Mouse (Mus musculus): Measurements from ENCODE around the gene Ubxn4. TPM values are rescaled to one million over a fixed set of nuclear protein-coding genes. Genes with fewer than 3 reads are reported as not detected.
"Not testable (repeated sequence)": the region's sequence is repeated elsewhere in the genome, so short reads cannot be mapped to it uniquely, and the experiment has no call there.

Ubxn4 gene
- polyA plus RNA-seq, 1 experiment from 2014 or later, result 72.6 TPM

DNA sequence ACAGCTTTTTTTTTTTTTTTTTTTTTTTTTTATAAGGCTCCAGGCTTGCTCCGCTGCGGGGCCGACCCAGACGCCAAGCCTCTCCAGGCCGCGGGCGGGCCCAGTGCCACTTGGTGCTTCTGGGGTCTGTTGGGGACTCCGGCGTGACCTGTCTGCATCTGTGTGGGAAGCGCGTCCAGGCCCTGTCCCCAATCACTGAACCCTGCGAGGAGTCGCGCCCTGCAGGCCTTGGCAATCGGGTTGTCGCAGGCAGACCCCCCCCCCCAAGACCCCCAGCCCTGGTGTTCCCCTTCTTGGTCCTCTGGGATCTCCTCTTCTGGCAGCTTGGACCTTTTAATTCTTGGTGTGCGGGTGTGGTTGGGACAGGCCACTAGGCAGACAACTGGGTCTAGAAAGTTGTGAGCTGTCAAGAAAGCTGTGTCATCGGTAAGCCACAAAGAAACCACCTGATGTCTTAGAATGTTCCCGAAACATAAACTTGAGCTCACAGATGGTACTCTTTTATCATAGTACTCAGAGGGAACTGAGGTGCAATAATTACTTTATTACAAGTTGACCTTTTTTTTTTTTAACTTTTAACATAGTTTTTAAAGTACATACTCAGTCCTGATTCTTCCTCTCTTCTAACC, 1.1 kb downstream of the Ubxn4 start:
- peak; percentile 74 for DNase-seq (ENCODE audit: low spot score)
- H3K4me2 ChIP-seq (ENCODE audit: low read depth, low read length, severe bottlenecking), result peak overlapping the region; percentile 89
- 2% methylated on average over 18 of the region's 19 CpGs for WGBS
- peak overlapping the region; percentile 43; the same call in 1 of the 2 replicates for H3K27ac ChIP-seq (ENCODE audit: low read depth, low read length)
- H3K36me3 ChIP-seq (ENCODE audit: control insufficient read depth, insufficient read depth, low read length), result no peaks in the 10 kb centered on the region
- peak; percentile 49 for ATAC-seq (replicated peaks; ENCODE audit: low FRiP score)
- no peaks in the 10 kb centered on the region for H3K9me3 ChIP-seq (ENCODE audit: control insufficient read depth, low read length)
- no peaks in the 10 kb centered on the region; the same call in 1 of the 2 replicates for H3K4me1 ChIP-seq (replicated peaks; ENCODE audit: control insufficient read depth, insufficient read depth, low read length)
- H3K4me3 ChIP-seq (ENCODE audit: low read depth, low read length), result peak overlapping the region; percentile 70
- no peaks in the 10 kb centered on the region for H3K27me3 ChIP-seq (ENCODE audit: control insufficient read depth, insufficient read depth, low read length)
- H3K9ac ChIP-seq (ENCODE audit: low read length), result peak overlapping the region; percentile 82

DNA sequence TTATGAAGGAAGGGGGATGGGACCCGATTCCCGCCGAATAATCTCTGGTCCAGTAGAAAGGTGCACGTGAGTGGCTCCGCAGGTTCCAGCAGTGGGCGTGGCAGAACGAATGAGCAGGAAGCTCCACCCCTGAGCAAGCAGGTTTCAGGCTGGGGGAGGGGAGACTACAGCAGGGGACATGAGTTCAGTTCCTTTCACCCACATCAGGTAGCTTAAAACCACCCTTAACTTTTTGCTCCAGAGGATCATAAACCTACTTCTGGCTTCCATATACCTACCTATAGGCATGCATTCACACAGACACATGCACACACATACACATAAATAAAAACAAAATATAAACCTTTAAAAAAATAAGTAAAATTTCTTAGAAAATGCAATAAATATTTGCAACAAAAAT, 23.3 kb downstream of the Ubxn4 start:
- not testable (repeated sequence) for H3K36me3 ChIP-seq (ENCODE audit: control insufficient read depth, insufficient read depth, low read length)

DNA sequence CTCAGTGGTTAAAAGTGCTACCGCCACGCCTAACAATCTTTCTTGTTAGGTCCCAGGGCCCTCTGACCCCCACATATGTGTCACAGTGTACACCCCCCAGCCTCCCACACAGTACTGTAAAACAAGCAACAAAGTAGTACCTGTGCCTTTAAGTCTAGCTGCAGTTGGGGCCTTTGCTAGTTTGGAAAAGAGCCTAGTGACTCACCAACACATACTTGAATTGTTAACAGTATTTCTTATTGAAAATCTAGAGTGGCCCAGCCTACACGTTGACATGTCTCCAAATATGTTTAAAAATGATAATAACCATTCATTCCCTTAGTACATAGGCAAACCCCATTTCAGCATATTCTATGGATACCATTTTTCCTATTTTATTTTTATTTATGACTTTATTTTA, 27.0 kb downstream of the Ubxn4 start:
- H3K4me3 ChIP-seq (ENCODE audit: low read depth, low read length), result no peak overlapping the region
- H3K36me3 ChIP-seq (ENCODE audit: control insufficient read depth, insufficient read depth, low read length), result peaks cover 4% of the 10 kb centered on the region; the same call in 1 of the 2 replicates
- H3K27me3 ChIP-seq (ENCODE audit: control insufficient read depth, insufficient read depth, low read length), result no peaks in the 10 kb centered on the region
- H3K4me2 ChIP-seq (ENCODE audit: low read depth, low read length, severe bottlenecking), result no peak overlapping the region
- H3K27ac ChIP-seq (ENCODE audit: low read depth, low read length), result no peak overlapping the region
- no peak overlapping the region for H3K9ac ChIP-seq (ENCODE audit: low read length)
- DNase-seq (ENCODE audit: low spot score) (no peak), ATAC-seq (replicated peaks; ENCODE audit: low FRiP score) (no peak)
- H3K4me1 ChIP-seq (replicated peaks; ENCODE audit: control insufficient read depth, insufficient read depth, low read length), result no peaks in the 10 kb centered on the region
- 92% methylated on average over 3 of the region's 3 CpGs for WGBS
- H3K9me3 ChIP-seq (ENCODE audit: control insufficient read depth, low read length), result no peaks in the 10 kb centered on the region

More for the DNA sequence above, 23.3 kb downstream of the Ubxn4 start:
- not testable (repeated sequence) for H3K27me3 ChIP-seq (ENCODE audit: control insufficient read depth, insufficient read depth, low read length); H3K9ac ChIP-seq (ENCODE audit: low read length); H3K4me1 ChIP-seq (replicated peaks; ENCODE audit: control insufficient read depth, insufficient read depth, low read length); DNase-seq (ENCODE audit: low spot score); H3K9me3 ChIP-seq (ENCODE audit: control insufficient read depth, low read length); H3K4me3 ChIP-seq (ENCODE audit: low read depth, low read length); H3K27ac ChIP-seq (ENCODE audit: low read depth, low read length); H3K4me2 ChIP-seq (ENCODE audit: low read depth, low read length, severe bottlenecking); ATAC-seq (replicated peaks; ENCODE audit: low FRiP score)
- WGBS, result 79% methylated on average over 7 of the region's 7 CpGs

DNA sequence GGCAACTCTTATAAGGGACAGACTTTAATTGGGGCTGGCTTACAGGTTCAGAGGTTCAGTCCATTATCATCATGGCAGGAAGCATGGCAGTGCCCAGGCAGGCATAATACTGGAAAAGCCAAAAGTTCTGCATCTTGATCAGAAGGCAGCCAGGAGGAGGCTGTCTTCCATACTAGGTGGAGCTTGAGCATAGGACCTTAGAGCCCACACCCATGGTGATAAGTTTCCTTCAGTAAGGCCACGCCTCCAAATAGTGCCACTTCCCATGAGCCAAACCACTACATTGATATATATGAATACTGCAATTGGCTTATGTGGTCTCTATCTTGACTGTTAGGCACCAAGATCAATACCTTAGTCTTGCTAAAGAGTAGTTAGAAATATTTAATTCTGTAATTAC, 32.1 kb downstream of the Ubxn4 start:
- H3K27me3 ChIP-seq (ENCODE audit: control insufficient read depth, insufficient read depth, low read length), result no peaks in the 10 kb centered on the region
- no peak overlapping the region for H3K4me2 ChIP-seq (ENCODE audit: low read depth, low read length, severe bottlenecking)
- H3K9ac ChIP-seq (ENCODE audit: low read length), result no peak overlapping the region
- DNase-seq (ENCODE audit: low spot score) (no peak), ATAC-seq (replicated peaks; ENCODE audit: low FRiP score) (no peak)
- H3K4me3 ChIP-seq (ENCODE audit: low read depth, low read length), result no peak overlapping the region
- H3K9me3 ChIP-seq (ENCODE audit: control insufficient read depth, low read length), result no peaks in the 10 kb centered on the region
- H3K27ac ChIP-seq (ENCODE audit: low read depth, low read length), result no peak overlapping the region
- peaks cover 3% of the 10 kb centered on the region; the same call in 1 of the 2 replicates for H3K36me3 ChIP-seq (ENCODE audit: control insufficient read depth, insufficient read depth, low read length)
- no peaks in the 10 kb centered on the region for H3K4me1 ChIP-seq (replicated peaks; ENCODE audit: control insufficient read depth, insufficient read depth, low read length)
- 96% methylated on average over 1 of the region's 1 CpGs for WGBS

DNA sequence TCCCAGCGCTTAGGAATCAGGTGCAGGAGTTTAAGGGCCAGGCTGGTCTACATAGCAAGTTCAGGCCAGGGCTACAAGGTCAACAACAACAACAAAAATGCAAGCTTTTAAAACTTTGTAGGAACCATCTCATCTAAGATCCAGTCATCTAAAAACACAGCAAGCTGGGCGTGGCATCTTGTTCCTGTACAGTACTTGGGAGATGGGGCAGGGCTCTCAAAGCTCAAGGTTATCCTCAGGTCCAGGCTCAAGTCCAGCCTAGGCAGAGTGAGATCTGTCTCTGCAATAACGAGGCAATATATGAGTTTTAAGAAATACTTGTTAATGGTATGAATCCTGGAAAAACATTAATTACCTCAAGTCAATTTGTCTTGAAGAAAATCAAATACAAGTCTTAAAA, 34.8 kb downstream of the Ubxn4 start:
- H3K4me3 ChIP-seq (ENCODE audit: low read depth, low read length), result no peak overlapping the region
- no peak overlapping the region for H3K27ac ChIP-seq (ENCODE audit: low read depth, low read length)
- no peaks in the 10 kb centered on the region for H3K27me3 ChIP-seq (ENCODE audit: control insufficient read depth, insufficient read depth, low read length)
- no peaks in the 10 kb centered on the region for H3K4me1 ChIP-seq (replicated peaks; ENCODE audit: control insufficient read depth, insufficient read depth, low read length)
- H3K9ac ChIP-seq (ENCODE audit: low read length), result no peak overlapping the region
- peaks cover 3% of the 10 kb centered on the region; the same call in 1 of the 2 replicates for H3K36me3 ChIP-seq (ENCODE audit: control insufficient read depth, insufficient read depth, low read length)
- H3K4me2 ChIP-seq (ENCODE audit: low read depth, low read length, severe bottlenecking), result no peak overlapping the region
- ATAC-seq (replicated peaks; ENCODE audit: low FRiP score), result no peak
- H3K9me3 ChIP-seq (ENCODE audit: control insufficient read depth, low read length), result no peaks in the 10 kb centered on the region
- WGBS, result 91% methylated on average over 3 of the region's 3 CpGs
- no peak for DNase-seq (ENCODE audit: low spot score)

DNA sequence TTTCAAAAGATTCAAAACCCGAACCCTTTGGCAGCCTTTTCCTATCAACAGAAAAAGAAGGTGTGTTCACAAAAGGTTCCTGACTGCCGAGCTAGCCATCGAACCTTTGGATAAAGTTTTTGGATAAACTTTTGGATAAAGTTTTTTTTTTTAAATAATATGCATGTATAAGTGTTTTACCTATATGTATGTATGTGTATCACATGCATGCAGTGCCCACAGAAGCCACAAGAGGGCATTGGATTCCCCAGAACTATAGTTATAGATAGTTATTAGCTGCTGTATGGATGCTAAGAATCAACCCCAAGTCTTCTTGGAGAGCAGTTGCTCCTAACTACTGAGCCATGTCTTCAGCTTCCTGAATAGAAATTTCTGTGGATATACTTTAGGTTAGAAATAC, 38.0 kb downstream of the Ubxn4 start:
- no peak overlapping the region for H3K4me2 ChIP-seq (ENCODE audit: low read depth, low read length, severe bottlenecking)
- no peaks in the 10 kb centered on the region for H3K27me3 ChIP-seq (ENCODE audit: control insufficient read depth, insufficient read depth, low read length)
- H3K9me3 ChIP-seq (ENCODE audit: control insufficient read depth, low read length), result no peaks in the 10 kb centered on the region
- WGBS, result 97% methylated on average over 3 of the region's 3 CpGs
- no peak overlapping the region for H3K9ac ChIP-seq (ENCODE audit: low read length)
- H3K4me1 ChIP-seq (replicated peaks; ENCODE audit: control insufficient read depth, insufficient read depth, low read length), result no peaks in the 10 kb centered on the region
- peaks cover 3% of the 10 kb centered on the region; the same call in 1 of the 2 replicates for H3K36me3 ChIP-seq (ENCODE audit: control insufficient read depth, insufficient read depth, low read length)
- no peak for DNase-seq (ENCODE audit: low spot score)
- H3K27ac ChIP-seq (ENCODE audit: low read depth, low read length), result no peak overlapping the region
- no peak overlapping the region for H3K4me3 ChIP-seq (ENCODE audit: low read depth, low read length)
- no peak for ATAC-seq (replicated peaks; ENCODE audit: low FRiP score)

GRCm38 (mm10) chr1:128282924-128283323, 39.2 kb downstream of the Ubxn4 start:
- Histone ChIP-seq H3K36me3 (ENCODE audit: control insufficient read depth, insufficient read depth, low read length) (peaks cover under 1% of the 10 kb centered on the region; the same call in 1 of the 2 replicates), H3K4me3 (ENCODE audit: low read depth, low read length) (no peak overlapping the region), H3K9me3 (ENCODE audit: control insufficient read depth, low read length) (no peaks in the 10 kb centered on the region), H3K27me3 (ENCODE audit: control insufficient read depth, insufficient read depth, low read length) (no peaks in the 10 kb centered on the region), H3K27ac (ENCODE audit: low read depth, low read length) (no peak overlapping the region), H3K9ac (ENCODE audit: low read length) (no peak overlapping the region), H3K4me2 (ENCODE audit: low read depth, low read length, severe bottlenecking) (no peak overlapping the region), H3K4me1 (replicated peaks; ENCODE audit: control insufficient read depth, insufficient read depth, low read length) (no peaks in the 10 kb centered on the region)
- ATAC-seq (replicated peaks; ENCODE audit: low FRiP score) (no peak), DNase-seq (ENCODE audit: low spot score) (no peak)
- WGBS, result 95% methylated on average over 3 of the region's 3 CpGs

GRCm38 (mm10) chr1:128284157-128284690, 40.5 kb downstream of the Ubxn4 start:
- no peak overlapping the region for H3K27ac ChIP-seq (ENCODE audit: low read depth, low read length)
- ATAC-seq (replicated peaks; ENCODE audit: low FRiP score), result no peak
- no peaks in the 10 kb centered on the region for H3K9me3 ChIP-seq (ENCODE audit: control insufficient read depth, low read length)
- no peaks in the 10 kb centered on the region for H3K4me1 ChIP-seq (replicated peaks; ENCODE audit: control insufficient read depth, insufficient read depth, low read length)
- no peak for DNase-seq (ENCODE audit: low spot score)
- H3K36me3 ChIP-seq (ENCODE audit: control insufficient read depth, insufficient read depth, low read length), result no peaks in the 10 kb centered on the region
- H3K27me3 ChIP-seq (ENCODE audit: control insufficient read depth, insufficient read depth, low read length), result no peaks in the 10 kb centered on the region
- no peak overlapping the region for H3K9ac ChIP-seq (ENCODE audit: low read length)
- 95% methylated on average over 8 of the region's 8 CpGs for WGBS
- no peak overlapping the region for H3K4me3 ChIP-seq (ENCODE audit: low read depth, low read length)
- H3K4me2 ChIP-seq (ENCODE audit: low read depth, low read length, severe bottlenecking), result no peak overlapping the region

GRCm38 (mm10) chr1:128285136-128285535, 41.4 kb downstream of the Ubxn4 start:
- H3K4me3 ChIP-seq (ENCODE audit: low read depth, low read length), result no peak overlapping the region
- no peaks in the 10 kb centered on the region for H3K4me1 ChIP-seq (replicated peaks; ENCODE audit: control insufficient read depth, insufficient read depth, low read length)
- DNase-seq (ENCODE audit: low spot score) (no peak), ATAC-seq (replicated peaks; ENCODE audit: low FRiP score) (no peak)
- H3K4me2 ChIP-seq (ENCODE audit: low read depth, low read length, severe bottlenecking), result no peak overlapping the region
- no peak overlapping the region for H3K9ac ChIP-seq (ENCODE audit: low read length)
- no peaks in the 10 kb centered on the region for H3K9me3 ChIP-seq (ENCODE audit: control insufficient read depth, low read length)
- H3K27me3 ChIP-seq (ENCODE audit: control insufficient read depth, insufficient read depth, low read length), result no peaks in the 10 kb centered on the region
- H3K36me3 ChIP-seq (ENCODE audit: control insufficient read depth, insufficient read depth, low read length), result no peaks in the 10 kb centered on the region
- 90% methylated on average over 9 of the region's 9 CpGs for WGBS
- H3K27ac ChIP-seq (ENCODE audit: low read depth, low read length), result no peak overlapping the region

Measured in forebrain, embryonic 11.5 days (tissue).